16 mouse cellular contexts compared by ENCODE assay signal in genomic region chr2:74745540-74746297, GRCm38 (mm10). TPM values are rescaled to one million over a fixed set of nuclear protein-coding genes. Genes with fewer than 3 reads are reported as not detected.
DNase-seq lines count a peak whose midpoint lies in the region; ATAC-seq lines count a peak whose summit lies in the region.
"Had no signal": no experiment of that assay in that cellular context is flagged by ENCODE, and none has a peak within 500 bp of the region (broad histone marks: within the 10 kb centered on the region; RNA-seq: fewer than 3 reads in every experiment).

No protein-coding gene starts in this region.

- no peak overlapping the region for H3K9ac ChIP-seq in midbrain, embryonic 11.5 days (ENCODE audit: low read length)
- no peak overlapping the region for H3K9ac ChIP-seq in midbrain, embryonic 16.5 days (ENCODE audit: low read depth, low read length)
- H3K9ac ChIP-seq in intestine, embryonic 16.5 days (ENCODE audit: low read depth, low read length): no peak overlapping the region; the same call in 1 of the 2 replicates
- H3K9ac ChIP-seq: limb, embryonic 13.5 days; lung, embryonic 15.5 days had no signal

- no peaks in the 10 kb centered on the region for H3K36me3 ChIP-seq in midbrain, embryonic 11.5 days (ENCODE audit: control insufficient read depth, insufficient read depth, low read length)
- no peaks in the 10 kb centered on the region for H3K36me3 ChIP-seq in midbrain, embryonic 16.5 days (ENCODE audit: control insufficient read depth, insufficient read depth, low read length)
- H3K36me3 ChIP-seq in intestine, embryonic 16.5 days (ENCODE audit: control insufficient read depth, insufficient read depth, low read length): no peaks in the 10 kb centered on the region
- H3K36me3 ChIP-seq: G1E; limb, embryonic 13.5 days; lung, embryonic 15.5 days had no signal

- H3K4me1 ChIP-seq in midbrain, embryonic 11.5 days (ENCODE audit: control insufficient read depth, insufficient read depth, low read length): peaks cover 6% of the 10 kb centered on the region
- H3K4me1 ChIP-seq in midbrain, embryonic 16.5 days (ENCODE audit: control insufficient read depth, insufficient read depth, low read length): peaks cover 5% of the 10 kb centered on the region; the same call in 1 of the 2 replicates
- H3K4me1 ChIP-seq in intestine, embryonic 16.5 days (ENCODE audit: control insufficient read depth, insufficient read depth, low read length): peaks cover 13% of the 10 kb centered on the region

- peaks cover 97% of the 10 kb centered on the region for H3K27me3 ChIP-seq in midbrain, embryonic 11.5 days (ENCODE audit: control insufficient read depth, insufficient read depth, low read length)
- H3K27me3 ChIP-seq in midbrain, embryonic 16.5 days (ENCODE audit: control insufficient read depth, insufficient read depth, low read depth, low read length): peaks cover 81% of the 10 kb centered on the region
- peaks cover 71% of the 10 kb centered on the region for H3K27me3 ChIP-seq in intestine, embryonic 16.5 days (replicated peaks; ENCODE audit: control insufficient read depth, insufficient read depth, low read length)

- intact Hi-C loops in heart, postnatal 25 days (cut with DNase I): no loop called here

- no peak overlapping the region for H3K4me3 ChIP-seq in midbrain, embryonic 11.5 days (ENCODE audit: low read depth, low read length)
- no peak overlapping the region for H3K4me3 ChIP-seq in midbrain, embryonic 16.5 days (ENCODE audit: low read depth, low read length)
- peak overlapping the region; percentile 26; the same call in 1 of the 2 replicates for H3K4me3 ChIP-seq in intestine, embryonic 16.5 days (ENCODE audit: low read length)
- H3K4me3 ChIP-seq: erythroblast, embryonic 14.5 days; lung, embryonic 15.5 days had no signal

- 1% methylated on average over 6 of the region's 6 CpGs for WGBS in midbrain, embryonic 11.5 days
- WGBS in midbrain, embryonic 16.5 days: 2% methylated on average over 6 of the region's 6 CpGs
- WGBS in intestine, embryonic 16.5 days: 19% methylated on average over 6 of the region's 6 CpGs

- ATAC-seq in midbrain, embryonic 11.5 days (ENCODE audit: low FRiP score): no peak
- no peak for ATAC-seq in midbrain, embryonic 16.5 days
- ATAC-seq in intestine, embryonic 16.5 days: no peak
- no peak for ATAC-seq in granulocyte monocyte progenitor cell, adult 5-6 weeks (replicated peaks; ENCODE audit: poor library complexity, severe bottlenecking)

- no peak overlapping the region for H3K4me2 ChIP-seq in midbrain, embryonic 11.5 days
- H3K4me2 ChIP-seq in midbrain, embryonic 16.5 days (ENCODE audit: low read length): no peak overlapping the region
- H3K4me2 ChIP-seq in intestine, embryonic 16.5 days (ENCODE audit: low read depth, low read length): no peak overlapping the region

- DNase-seq in heart, adult 11 months: peak; percentile 58
- DNase-seq in heart, postnatal 25 days (ENCODE audit: low spot score): no peak
- DNase-seq in midbrain, embryonic 11.5 days (ENCODE audit: low spot score, missing footprints): peak; percentile 92
- DNase-seq in adrenal gland, adult 18-20 months (ENCODE audit: low spot score in 2 of 2): no peak
- no peak for DNase-seq in adrenal gland, adult (ENCODE audit: inconsistent age in 2 of 2, low spot score in 1 of 2)
- DNase-seq: cerebellum, adult 8-10 months; kidney, postnatal 14 days had no signal

- H3K27ac ChIP-seq in midbrain, embryonic 11.5 days (ENCODE audit: low read depth, low read length): no peak overlapping the region
- no peak overlapping the region for H3K27ac ChIP-seq in midbrain, embryonic 16.5 days (ENCODE audit: low read length)
- no peak overlapping the region for H3K27ac ChIP-seq in intestine, embryonic 16.5 days (ENCODE audit: low read length)
- H3K27ac ChIP-seq: limb, embryonic 13.5 days; lung, embryonic 15.5 days had no signal

- H3K9me3 ChIP-seq in midbrain, embryonic 11.5 days (ENCODE audit: control insufficient read depth, low read length): no peaks in the 10 kb centered on the region
- no peaks in the 10 kb centered on the region for H3K9me3 ChIP-seq in midbrain, embryonic 16.5 days (replicated peaks; ENCODE audit: control insufficient read depth, low read length, poor library complexity, severe bottlenecking)
- no peaks in the 10 kb centered on the region for H3K9me3 ChIP-seq in intestine, embryonic 16.5 days (ENCODE audit: control insufficient read depth, low read length)
- H3K9me3 ChIP-seq: limb, embryonic 13.5 days; lung, embryonic 15.5 days had no signal

RNA-seq across cellular contexts. Expression of gene Hoxd1, which starts 17.1 kb away (rescaled TPM):
- not detected for total RNA-seq in heart, postnatal 25 days (2021)
- not detected in 2 replicates for polyA plus RNA-seq in midbrain, embryonic 11.5 days (2014; fragmentation: Nextera tagmentation; extraction: Ambion mirVana)
- 0.11 TPM in 1 of 2 replicates, not detected in the other for polyA plus RNA-seq in midbrain, embryonic 16.5 days (2015; fragmentation: Nextera tagmentation; extraction: Ambion mirVana)
- polyA plus RNA-seq in intestine, embryonic 16.5 days (2015; fragmentation: Nextera tagmentation; extraction: Ambion mirVana): 0.10 and 0.11 TPM in 2 replicates
- total RNA-seq in adrenal gland, adult 18-20 months (2021): not detected
- not detected in 2 replicates for total RNA-seq in granulocyte monocyte progenitor cell, adult 5-6 weeks (2014; fragmentation: Nextera tagmentation)
- not detected in 2 replicates for total RNA-seq in granulocyte monocyte progenitor cell, adult 5-6 weeks (2017)
- polyA plus RNA-seq: erythroblast, embryonic 14.5 days; G1E; lung, embryonic 15.5 days; midbrain, embryonic 14.5 days had no signal

RNA-seq across cellular contexts. Expression of gene Gm28230, which starts 19.2 kb away (rescaled TPM):
- total RNA-seq in heart, postnatal 25 days (2021): not detected
- not detected in 2 replicates for polyA plus RNA-seq in midbrain, embryonic 11.5 days (2014; fragmentation: Nextera tagmentation; extraction: Ambion mirVana)
- polyA plus RNA-seq in midbrain, embryonic 16.5 days (2015; fragmentation: Nextera tagmentation; extraction: Ambion mirVana): not detected in 2 replicates
- 0.24 TPM in 1 of 2 replicates, not detected in the other for polyA plus RNA-seq in intestine, embryonic 16.5 days (2015; fragmentation: Nextera tagmentation; extraction: Ambion mirVana)
- total RNA-seq in adrenal gland, adult 18-20 months (2021): 1 to 10 TPM; 1.6 to 2.8 TPM
- not detected in 2 replicates for total RNA-seq in granulocyte monocyte progenitor cell, adult 5-6 weeks (2014; fragmentation: Nextera tagmentation)
- total RNA-seq in granulocyte monocyte progenitor cell, adult 5-6 weeks (2017): not detected in 2 replicates
- total RNA-seq: layer of hippocampus, postnatal 25 days had no signal
- polyA plus RNA-seq: erythroblast, embryonic 14.5 days; midbrain, embryonic 14.5 days had no signal

RNA-seq across cellular contexts. Expression of gene Hoxd4, which starts 34.0 kb away (rescaled TPM):
- total RNA-seq in heart, postnatal 25 days (2021): under 1 TPM; 0.42 to 0.56 TPM
- polyA plus RNA-seq in midbrain, embryonic 11.5 days (2014; fragmentation: Nextera tagmentation; extraction: Ambion mirVana): not detected in 2 replicates
- not detected in 2 replicates for polyA plus RNA-seq in midbrain, embryonic 16.5 days (2015; fragmentation: Nextera tagmentation; extraction: Ambion mirVana)
- 0.91 and 0.95 TPM in 2 replicates for polyA plus RNA-seq in intestine, embryonic 16.5 days (2015; fragmentation: Nextera tagmentation; extraction: Ambion mirVana)
- total RNA-seq in adrenal gland, adult 18-20 months (2021): 10 to 100 TPM; 14.9 to 19.6 TPM
- total RNA-seq in granulocyte monocyte progenitor cell, adult 5-6 weeks (2014; fragmentation: Nextera tagmentation): not detected in 2 replicates
- not detected in 2 replicates for total RNA-seq in granulocyte monocyte progenitor cell, adult 5-6 weeks (2017)
- total RNA-seq: layer of hippocampus, postnatal 25 days had no signal
- polyA plus RNA-seq: midbrain, embryonic 14.5 days had no signal

RNA-seq across cellular contexts. Expression of gene Hoxd3, which starts 34.0 kb away (rescaled TPM):
- not detected for total RNA-seq in heart, postnatal 25 days (2021)
- polyA plus RNA-seq in midbrain, embryonic 11.5 days (2014; fragmentation: Nextera tagmentation; extraction: Ambion mirVana): 0.07 and 0.14 TPM in 2 replicates
- polyA plus RNA-seq in midbrain, embryonic 16.5 days (2015; fragmentation: Nextera tagmentation; extraction: Ambion mirVana): 0.17 TPM in 1 of 2 replicates, not detected in the other
- 13.4 and 15.1 TPM in 2 replicates for polyA plus RNA-seq in intestine, embryonic 16.5 days (2015; fragmentation: Nextera tagmentation; extraction: Ambion mirVana)
- under 1 TPM; 0.89 to 0.90 TPM for total RNA-seq in adrenal gland, adult 18-20 months (2021)
- total RNA-seq in granulocyte monocyte progenitor cell, adult 5-6 weeks (2014; fragmentation: Nextera tagmentation): not detected in 2 replicates
- total RNA-seq in granulocyte monocyte progenitor cell, adult 5-6 weeks (2017): not detected in 2 replicates
- total RNA-seq: layer of hippocampus, postnatal 25 days had no signal
- polyA plus RNA-seq: erythroblast, embryonic 14.5 days; midbrain, embryonic 14.5 days had no signal

RNA-seq across cellular contexts. Expression of gene Hoxd8, which starts 41.3 kb away (rescaled TPM):
- total RNA-seq in heart, postnatal 25 days (2021): 1 to 10 TPM; 1.0 to 1.2 TPM
- polyA plus RNA-seq in midbrain, embryonic 11.5 days (2014; fragmentation: Nextera tagmentation; extraction: Ambion mirVana): 0.11 TPM in 1 of 2 replicates, not detected in the other
- polyA plus RNA-seq in midbrain, embryonic 16.5 days (2015; fragmentation: Nextera tagmentation; extraction: Ambion mirVana): not detected in 2 replicates
- polyA plus RNA-seq in intestine, embryonic 16.5 days (2015; fragmentation: Nextera tagmentation; extraction: Ambion mirVana): 3.1 TPM in 2 replicates
- total RNA-seq in adrenal gland, adult 18-20 months (2021): 10 to 100 TPM; 24.6 to 36.4 TPM
- not detected in 2 replicates for total RNA-seq in granulocyte monocyte progenitor cell, adult 5-6 weeks (2014; fragmentation: Nextera tagmentation)
- not detected in 2 replicates for total RNA-seq in granulocyte monocyte progenitor cell, adult 5-6 weeks (2017)
- total RNA-seq: G1E; layer of hippocampus, postnatal 25 days had no signal
- polyA plus RNA-seq: erythroblast, embryonic 14.5 days; G1E; midbrain, embryonic 14.5 days had no signal

Comparison
In these comparisons a context has a peak if more than half of its experiments do, and no peak if none do; other contexts are left out.
1. DNase-seq: peak in heart, adult 11 months (single experiment) and midbrain, embryonic 11.5 days (single experiment); none in heart, postnatal 25 days (single experiment), adrenal gland, adult 18-20 months (0 of 2) and adrenal gland, adult (0 of 2).
2. RNA of gene Hoxd4, which starts 34.0 kb away (total RNA-seq): 14.9 to 19.6 TPM in adrenal gland, adult 18-20 months; 0.42 to 0.56 TPM in heart, postnatal 25 days and not detected in granulocyte monocyte progenitor cell, adult 5-6 weeks; every median in the first group is over 10 times any median in the second.